Mouse (Mus musculus) lung, postnatal 0 days (tissue): ENCODE data around the gene Ifitm2.

ENCODE experiments used
- CTCF ChIP-seq: IDR thresholded peaks from 2 replicates; pipeline ENCODE4 v1.5.1; 2016; ENCODE audit warnings: antibody characterized with exemption, mild to moderate bottlenecking
- EP300 ChIP-seq: IDR thresholded peaks from 2 replicates; pipeline ENCODE4 v1.6.1; 2016; ENCODE audit warnings: antibody characterized with exemption, mild to moderate bottlenecking, control low read depth

- TF ChIP-seq CTCF (no peak), EP300 (no peak)
These were observed 27.2 kb upstream of the Ifitm2 start for GRCm38 (mm10) chr7:140982971-140983370.
